Mouse (Mus musculus) cerebellum, adult 2 months (tissue): ENCODE measurements around the gene Igf2bp3.

ENCODE experiments used
- CTCF ChIP-seq: fragments of 200-500 bp; IDR thresholded peaks from 2 replicates; pipeline ENCODE4 v1.5.1; 2011; ENCODE audit warnings: low read depth, mild to moderate bottlenecking, control low read depth, low read length, moderate library complexity, borderline replicate concordance; ENCODE audit not compliant: insufficient read depth
- POLR2A ChIP-seq: fragments of 200-500 bp; IDR thresholded peaks from 2 replicates; pipeline ENCODE4 v1.6.1; 2011; ENCODE audit warnings: low read length, control low read depth, borderline replicate concordance; ENCODE audit not compliant: insufficient read depth

- TF ChIP-seq CTCF (no peak), POLR2A (no peak)
Observed at GRCm38 (mm10) chr6:49211596-49211995, 3.2 kb downstream of the Igf2bp3 start.
